Comparison of ENCODE assay signal across 8 mouse cellular contexts in genomic region chr11:58959186-58959825, GRCm38 (mm10). TPM values are rescaled to one million over a fixed set of nuclear protein-coding genes. Genes with fewer than 3 reads are reported as not detected.
DNase-seq lines count a peak whose midpoint lies in the region; ATAC-seq and TF ChIP-seq lines count a peak whose summit lies in the region.

No protein-coding gene starts in this region.

- peak overlapping the region; percentile 62; the same call in 1 of the 2 replicates for H3K9ac ChIP-seq in limb, embryonic 13.5 days
- H3K9ac ChIP-seq in neural tube, embryonic 15.5 days (replicated peaks), result peak overlapping the region; percentile 56

- peaks cover 14% of the 10 kb centered on the region for H3K36me3 ChIP-seq in limb, embryonic 13.5 days
- H3K36me3 ChIP-seq in neural tube, embryonic 15.5 days, result no peaks in the 10 kb centered on the region

- TF ChIP-seq POLR2A in embryonic fibroblast, embryonic 13.5 days (IDR thresholded peaks at IDR 0.05; ENCODE audit: low read depth, low read length), result peak; percentile 35; the same call in 1 of the 2 replicates

- no peak for TF ChIP-seq CTCF in layer of hippocampus, adult 2 months (conservative IDR thresholded peaks at IDR 0.05)
- no peak for TF ChIP-seq CTCF in embryonic fibroblast, embryonic 13.5 days (IDR thresholded peaks at IDR 0.05; ENCODE audit: borderline replicate concordance, insufficient read depth, low read length)

- peak overlapping the region; percentile 98 for H3K27ac ChIP-seq in layer of hippocampus, adult 2 months
- no peak overlapping the region for H3K27ac ChIP-seq in embryonic fibroblast, embryonic 13.5 days (ENCODE audit: insufficient read depth, low read length)
- no peak overlapping the region for H3K27ac ChIP-seq in limb, embryonic 13.5 days
- peak overlapping the region; percentile 92 for H3K27ac ChIP-seq in neural tube, embryonic 15.5 days (replicated peaks)

- ATAC-seq in limb, embryonic 13.5 days (ENCODE audit: low FRiP score, low read depth), result no peak
- ATAC-seq in neural tube, embryonic 15.5 days (ENCODE audit: low FRiP score), result no peak

- peaks cover 40% of the 10 kb centered on the region for H3K27me3 ChIP-seq in limb, embryonic 13.5 days
- H3K27me3 ChIP-seq in neural tube, embryonic 15.5 days (replicated peaks), result no peaks in the 10 kb centered on the region

- intact Hi-C loops in left cerebral cortex, postnatal 14 days (cut with DNase I), result no loop called here

- 0 out of 2 replicates have a peak, but pooled peaks cover 6% of the 10 kb centered on the region for H3K4me1 ChIP-seq in embryonic fibroblast, embryonic 13.5 days (ENCODE audit: control insufficient read depth, insufficient read depth, low read length)
- H3K4me1 ChIP-seq in limb, embryonic 13.5 days, result peaks cover 32% of the 10 kb centered on the region
- peaks cover 49% of the 10 kb centered on the region for H3K4me1 ChIP-seq in neural tube, embryonic 15.5 days

- 38% methylated on average over 15 of the region's 15 CpGs for WGBS in limb, embryonic 13.5 days
- WGBS in neural tube, embryonic 15.5 days, result 36% methylated on average over 15 of the region's 15 CpGs

- peaks cover 7% of the 10 kb centered on the region for H3K9me3 ChIP-seq in limb, embryonic 13.5 days
- no peaks in the 10 kb centered on the region for H3K9me3 ChIP-seq in neural tube, embryonic 15.5 days (replicated peaks)

- no peak for DNase-seq in layer of hippocampus, adult 2 months (ENCODE audit: low spot score in 2 of 2)
- DNase-seq in layer of hippocampus, adult 9-10 months (ENCODE audit: low spot score), result no peak
- DNase-seq in adrenal gland, postnatal 4 days (ENCODE audit: low spot score in 2 of 2), result no peak
- DNase-seq in cerebellum, postnatal 14 days, result no peak
- no peak for DNase-seq in left cerebral cortex, postnatal 14 days (ENCODE audit: low spot score in 2 of 2)

- H3K4me2 ChIP-seq in limb, embryonic 13.5 days (replicated peaks), result peak overlapping the region; percentile 81
- peak overlapping the region; percentile 86 for H3K4me2 ChIP-seq in neural tube, embryonic 15.5 days

- peak overlapping the region; percentile 68 for H3K4me3 ChIP-seq in layer of hippocampus, adult 2 months
- peak overlapping the region; percentile 37; the same call in 1 of the 2 replicates for H3K4me3 ChIP-seq in embryonic fibroblast, embryonic 13.5 days (ENCODE audit: insufficient read depth, low read length)
- H3K4me3 ChIP-seq in limb, embryonic 13.5 days, result peak overlapping the region; percentile 48
- peak overlapping the region; percentile 56 for H3K4me3 ChIP-seq in neural tube, embryonic 15.5 days (replicated peaks)

RNA-seq across cellular contexts. Expression of gene Hist3h2a, which starts 4.8 kb away (rescaled TPM):
- 10 to 100 TPM; 66.0 to 69.3 TPM for total RNA-seq in layer of hippocampus, adult 2 months (2021)
- polyA plus RNA-seq in embryonic fibroblast, embryonic 13.5 days (2011; ENCODE audit: insufficient read length, low read depth, missing spikeins), result 9.7 and 12.5 TPM in 2 replicates
- 29.6 and 29.9 TPM in 2 replicates for polyA plus RNA-seq in limb, embryonic 13.5 days (2015; fragmentation: Nextera tagmentation; extraction: Ambion mirVana)
- polyA plus RNA-seq in neural tube, embryonic 15.5 days (2015; fragmentation: Nextera tagmentation; extraction: Ambion mirVana), result 66.5 and 86.3 TPM in 2 replicates
- total RNA-seq in adrenal gland, postnatal 4 days (2021), result 10 to 100 TPM; 47.6 to 64.4 TPM
- total RNA-seq in left cerebral cortex, postnatal 14 days (2021), result 10 to 100 TPM; 57.2 to 62.3 TPM

RNA-seq across cellular contexts. Expression of gene Trim17, which starts 4.8 kb away (rescaled TPM):
- total RNA-seq in layer of hippocampus, adult 2 months (2021), result 1 to 10 TPM; 5.3 to 6.5 TPM
- polyA plus RNA-seq in embryonic fibroblast, embryonic 13.5 days (2011; ENCODE audit: insufficient read length, low read depth, missing spikeins), result not detected in 2 replicates
- 0.87 and 1.7 TPM in 2 replicates for polyA plus RNA-seq in limb, embryonic 13.5 days (2015; fragmentation: Nextera tagmentation; extraction: Ambion mirVana)
- polyA plus RNA-seq in neural tube, embryonic 15.5 days (2015; fragmentation: Nextera tagmentation; extraction: Ambion mirVana), result 1.1 TPM in 2 replicates
- under 1 TPM; 0.08 to 0.36 TPM for total RNA-seq in adrenal gland, postnatal 4 days (2021)
- total RNA-seq in left cerebral cortex, postnatal 14 days (2021), result 1 to 10 TPM; 3.9 to 4.3 TPM

RNA-seq across cellular contexts. Expression of gene Hist3h2ba, which starts 10.6 kb away (rescaled TPM):
- 100 to 1,000 TPM in 1 of 2 experiments, 10 to 100 TPM in 1; 91.3 to 103 TPM for total RNA-seq in layer of hippocampus, adult 2 months (2021)
- polyA plus RNA-seq in embryonic fibroblast, embryonic 13.5 days (2011; ENCODE audit: insufficient read length, low read depth, missing spikeins), result not detected in 2 replicates
- polyA plus RNA-seq in limb, embryonic 13.5 days (2015; fragmentation: Nextera tagmentation; extraction: Ambion mirVana), result 35.8 and 40.7 TPM in 2 replicates
- polyA plus RNA-seq in neural tube, embryonic 15.5 days (2015; fragmentation: Nextera tagmentation; extraction: Ambion mirVana), result 184 and 262 TPM in 2 replicates
- 10 to 100 TPM; 58.4 to 77.5 TPM for total RNA-seq in adrenal gland, postnatal 4 days (2021)
- 100 to 1,000 TPM; 119 to 135 TPM for total RNA-seq in left cerebral cortex, postnatal 14 days (2021)

RNA-seq across cellular contexts. Expression of gene Trim11, which starts 18.6 kb away (rescaled TPM):
- 10 to 100 TPM; 32.5 to 35.5 TPM for total RNA-seq in layer of hippocampus, adult 2 months (2021)
- 17.5 and 20.1 TPM in 2 replicates for polyA plus RNA-seq in embryonic fibroblast, embryonic 13.5 days (2011; ENCODE audit: insufficient read length, low read depth, missing spikeins)
- 23.8 and 24.0 TPM in 2 replicates for polyA plus RNA-seq in limb, embryonic 13.5 days (2015; fragmentation: Nextera tagmentation; extraction: Ambion mirVana)
- polyA plus RNA-seq in neural tube, embryonic 15.5 days (2015; fragmentation: Nextera tagmentation; extraction: Ambion mirVana), result 22.2 and 22.5 TPM in 2 replicates
- 10 to 100 TPM; 34.1 to 34.8 TPM for total RNA-seq in adrenal gland, postnatal 4 days (2021)
- 10 to 100 TPM; 21.8 to 22.0 TPM for total RNA-seq in left cerebral cortex, postnatal 14 days (2021)

RNA-seq across cellular contexts. Expression of gene Rnf187, which starts 20.6 kb away (rescaled TPM):
- 100 to 1,000 TPM; 462 to 508 TPM for total RNA-seq in layer of hippocampus, adult 2 months (2021)
- 91.5 and 99.2 TPM in 2 replicates for polyA plus RNA-seq in embryonic fibroblast, embryonic 13.5 days (2011; ENCODE audit: insufficient read length, low read depth, missing spikeins)
- polyA plus RNA-seq in limb, embryonic 13.5 days (2015; fragmentation: Nextera tagmentation; extraction: Ambion mirVana), result 245 and 261 TPM in 2 replicates
- 559 and 636 TPM in 2 replicates for polyA plus RNA-seq in neural tube, embryonic 15.5 days (2015; fragmentation: Nextera tagmentation; extraction: Ambion mirVana)
- 100 to 1,000 TPM; 171 to 181 TPM for total RNA-seq in adrenal gland, postnatal 4 days (2021)
- 100 to 1,000 TPM; 493 to 512 TPM for total RNA-seq in left cerebral cortex, postnatal 14 days (2021)

Comparison
In these comparisons a context has a peak if more than half of its experiments do, and no peak if none do; other contexts are left out.
1. H3K27ac ChIP-seq: peak in layer of hippocampus, adult 2 months (single experiment) and neural tube, embryonic 15.5 days (single experiment); none in embryonic fibroblast, embryonic 13.5 days (single experiment) and limb, embryonic 13.5 days (single experiment).
2. Peak in every context shown above with its lines, with median percentiles within 50 percentile points of each other: H3K4me3 ChIP-seq.